Mouse (Mus musculus) lung, adult 18-20 months (tissue): Measurements from ENCODE around the gene Zfand2a.

Source experiments
- DNase-seq, 2 experiments: peaks; one replicate each; pipeline ENCODE4 v3.0.0; 2022; ENCODE audit warnings: mixed read lengths in 2 of 2

The Zfand2a gene

GRCm38 (mm10) chr5:139427989-139428388 lies 56.4 kb downstream of the Zfand2a start:
- peak in 1 of 2 experiments; percentile 63 for DNase-seq

GRCm38 (mm10) chr5:139427001-139427400 lies 57.3 kb downstream of the Zfand2a start:
- no peak for DNase-seq

DNA sequence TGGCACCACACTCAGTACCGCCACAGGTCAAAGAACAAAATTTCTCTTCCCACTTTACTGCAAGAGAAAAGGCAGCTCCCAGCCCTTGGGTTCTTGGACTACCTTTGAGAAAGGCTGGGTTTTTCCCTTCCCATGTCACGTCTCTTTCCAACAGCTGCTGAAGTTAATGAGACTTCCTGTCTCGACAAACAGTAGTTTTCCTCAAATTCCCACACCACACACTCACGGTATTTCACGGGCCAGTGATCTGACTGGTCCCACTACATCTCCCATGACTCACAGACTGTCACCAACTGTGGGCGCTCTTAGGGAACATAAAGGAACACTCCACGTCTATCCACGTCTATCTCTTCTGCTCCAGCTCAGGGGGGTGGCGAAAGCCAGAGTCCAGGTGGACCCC lies 59.2 kb downstream of the Zfand2a start:
- DNase-seq, result no peak

- no peak for DNase-seq
Measured at GRCm38 (mm10) chr5:139423026-139423865, 61.1 kb downstream of the Zfand2a start, which contains the start of gene Gper1. Gene Gper1 (plus strand): TSS chr5:139423151.
